Mouse (Mus musculus): ENCODE measurements around the gene Rhox3h. TPM values are rescaled to one million over a fixed set of nuclear protein-coding genes. Genes with fewer than 3 reads are reported as not detected.

The Rhox3h gene
- not detected in 2 replicates for polyA plus RNA-seq (2015; fragmentation: Nextera tagmentation; extraction: Ambion mirVana)

GRCm38 (mm10) chrX:37668664-37669063 lies at the start of gene Rhox3h:
Rhox3h (minus strand) TSS chrX:37668764.

DNA sequence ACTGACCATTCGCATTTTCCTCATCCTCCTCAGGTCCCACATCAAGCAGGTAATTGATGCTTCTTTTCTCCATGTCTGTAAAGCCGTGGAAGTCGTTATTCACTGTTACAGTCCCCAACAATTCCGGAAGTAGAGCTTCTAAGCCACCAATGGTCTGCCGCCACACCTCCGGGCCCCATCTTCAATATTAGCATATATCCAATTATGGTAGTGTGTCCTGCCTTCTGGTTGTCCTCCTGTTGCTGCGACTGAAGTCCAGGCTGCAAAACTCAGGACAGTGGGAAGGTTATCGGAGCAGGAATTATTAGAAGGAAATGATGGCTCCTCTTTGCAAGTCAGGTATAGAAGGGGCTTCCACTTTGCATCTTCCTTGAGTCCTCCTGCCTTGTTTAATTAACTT lies 4.6 kb upstream of the Rhox3h start, which contains the start of gene Rhox2h:
TSS of gene Rhox2h (minus strand) at position 101 of the 400 bp plus-strand sequence.

GRCm38 (mm10) chrX:37651227-37651626 lies 17.3 kb downstream of the Rhox3h start, which contains the start of gene Rhox4g:
Rhox4g (minus strand) TSS chrX:37651327.

GRCm38 (mm10) chrX:37643370-37643769 lies 25.2 kb downstream of the Rhox3h start, which contains the start of gene Rhox2g:
Rhox2g (minus strand) TSS chrX:37643470.

GRCm38 (mm10) chrX:37628512-37628911 lies 40.1 kb downstream of the Rhox3h start, which contains the start of gene Rhox3g:
Rhox3g (minus strand) TSS chrX:37628612.

Other genes starting within 250 kb of the Rhox3h start
- not detected in 2 replicates for gene Rhox4b, start 236.3 kb downstream of the Rhox3h start, polyA plus RNA-seq (2015; fragmentation: Nextera tagmentation; extraction: Ambion mirVana)
- gene Rhox2c, start 215.1 kb downstream of the Rhox3h start, polyA plus RNA-seq (2015; fragmentation: Nextera tagmentation; extraction: Ambion mirVana) = not detected in 2 replicates
- gene Rhox3c, start 210.2 kb downstream of the Rhox3h start, polyA plus RNA-seq (2015; fragmentation: Nextera tagmentation; extraction: Ambion mirVana) = not detected in 2 replicates
- not detected in 2 replicates for gene Rhox4c, start 188.4 kb downstream of the Rhox3h start, polyA plus RNA-seq (2015; fragmentation: Nextera tagmentation; extraction: Ambion mirVana)
- gene Rhox2d, start 175.3 kb downstream of the Rhox3h start, polyA plus RNA-seq (2015; fragmentation: Nextera tagmentation; extraction: Ambion mirVana) = not detected in 2 replicates
- gene Rhox4d, start 154.4 kb downstream of the Rhox3h start, polyA plus RNA-seq (2015; fragmentation: Nextera tagmentation; extraction: Ambion mirVana) = not detected in 2 replicates
- gene Rhox2e, start 138.3 kb downstream of the Rhox3h start, polyA plus RNA-seq (2015; fragmentation: Nextera tagmentation; extraction: Ambion mirVana) = not detected in 2 replicates
- gene Rhox3e, start 126.7 kb downstream of the Rhox3h start, polyA plus RNA-seq (2015; fragmentation: Nextera tagmentation; extraction: Ambion mirVana) = not detected in 2 replicates
- not detected in 2 replicates for gene Rhox4e, start 111.4 kb downstream of the Rhox3h start, polyA plus RNA-seq (2015; fragmentation: Nextera tagmentation; extraction: Ambion mirVana)
- not detected in 2 replicates for gene Rhox2f, start 97.4 kb downstream of the Rhox3h start, polyA plus RNA-seq (2015; fragmentation: Nextera tagmentation; extraction: Ambion mirVana)
- gene Rhox3f, start 87.8 kb downstream of the Rhox3h start, polyA plus RNA-seq (2015; fragmentation: Nextera tagmentation; extraction: Ambion mirVana) = not detected in 2 replicates
- not detected in 2 replicates for gene Rhox4f, start 61.1 kb downstream of the Rhox3h start, polyA plus RNA-seq (2015; fragmentation: Nextera tagmentation; extraction: Ambion mirVana)
- not detected in 2 replicates for gene Rhox3g, start 40.2 kb downstream of the Rhox3h start, polyA plus RNA-seq (2015; fragmentation: Nextera tagmentation; extraction: Ambion mirVana)
- not detected in 2 replicates for gene Rhox2g, start 25.3 kb downstream of the Rhox3h start, polyA plus RNA-seq (2015; fragmentation: Nextera tagmentation; extraction: Ambion mirVana)
- not detected in 2 replicates for gene Rhox4g, start 17.4 kb downstream of the Rhox3h start, polyA plus RNA-seq (2015; fragmentation: Nextera tagmentation; extraction: Ambion mirVana)
- not detected in 2 replicates for gene Rhox2h, start 4.5 kb upstream of the Rhox3h start, polyA plus RNA-seq (2015; fragmentation: Nextera tagmentation; extraction: Ambion mirVana)
- gene Rhox5, start 136.1 kb upstream of the Rhox3h start, polyA plus RNA-seq (2015; fragmentation: Nextera tagmentation; extraction: Ambion mirVana) = 0.39 TPM in 1 of 2 replicates, not detected in the other
- gene Rhox6, start 158.1 kb upstream of the Rhox3h start, polyA plus RNA-seq (2015; fragmentation: Nextera tagmentation; extraction: Ambion mirVana) = 0.18 TPM in 1 of 2 replicates, not detected in the other
- gene Rhox7a, start 162.9 kb upstream of the Rhox3h start, polyA plus RNA-seq (2015; fragmentation: Nextera tagmentation; extraction: Ambion mirVana) = not detected in 2 replicates
- 0.18 TPM in 1 of 2 replicates, not detected in the other for gene Rhox8, start 210.2 kb upstream of the Rhox3h start, polyA plus RNA-seq (2015; fragmentation: Nextera tagmentation; extraction: Ambion mirVana)
- not detected in 2 replicates for gene Rhox7b, start 228.5 kb upstream of the Rhox3h start, polyA plus RNA-seq (2015; fragmentation: Nextera tagmentation; extraction: Ambion mirVana)
- not detected in 2 replicates for gene Rhox9, start 233.0 kb upstream of the Rhox3h start, polyA plus RNA-seq (2015; fragmentation: Nextera tagmentation; extraction: Ambion mirVana)

All from adrenal gland, postnatal 0 days (tissue).